Mouse (Mus musculus): ENCODE data around the gene Gpc3. TPM values are rescaled to one million over a fixed set of nuclear protein-coding genes. Genes with fewer than 3 reads are reported as not detected.

Gpc3 gene
- polyA plus RNA-seq, 1 experiment from 2014 or later = 231 TPM

MicroRNAs encoded within 50 kb of the gene (microRNA counts, 519-probe panel; counts per million panel counts)
- microRNA mmu-miR-717 = 114 counts per million

Small RNA genes lying within 50 kb of the gene (microRNA-seq; reads per million reads assigned to microRNA genes)
- gene Mir6384 = not detected
- not detected for gene Mir717

Other genes starting within 250 kb of the Gpc3 start
- 0.13 and 0.21 TPM in 2 replicates for gene Ccdc160, start 177.2 kb upstream of the Gpc3 start, polyA plus RNA-seq (2015; fragmentation: Nextera tagmentation; extraction: Ambion mirVana)